Comparison of ENCODE assay signal across 9 mouse cellular contexts in the genomic region with DNA sequence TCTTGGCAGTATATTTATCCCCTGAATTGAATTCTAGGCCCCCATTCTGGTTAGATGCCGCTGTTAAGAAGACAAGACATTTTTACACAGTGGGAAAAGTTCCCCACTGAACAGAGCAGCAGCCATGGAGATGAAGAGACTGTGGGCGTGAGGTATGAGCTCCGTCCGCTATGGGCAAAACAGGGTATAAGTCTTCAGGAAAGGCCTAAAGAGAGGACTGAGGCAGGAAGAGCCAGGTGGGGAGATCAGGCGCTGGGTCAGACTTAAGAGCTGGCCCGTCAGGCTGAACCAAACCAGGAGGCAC.
DNase-seq lines count a peak whose midpoint lies in the region; ATAC-seq lines count a peak whose summit lies in the region.
"Had no signal": no experiment of that assay in that cellular context is flagged by ENCODE, and none has a peak within 500 bp of the region (broad histone marks: within the 10 kb centered on the region; RNA-seq: fewer than 3 reads in every experiment).

No protein-coding gene starts in this region.

- no peak overlapping the region for H3K4me2 ChIP-seq in neural tube, embryonic 11.5 days (ENCODE audit: low read depth)
- no peak overlapping the region for H3K4me2 ChIP-seq in midbrain, embryonic 14.5 days (ENCODE audit: low read length)
- no peak overlapping the region for H3K4me2 ChIP-seq in heart, embryonic 12.5 days

- ATAC-seq in neural tube, embryonic 11.5 days (ENCODE audit: insufficient read depth, low FRiP score, low TSS enrichment), result peak; percentile 22
- ATAC-seq in midbrain, embryonic 14.5 days (ENCODE audit: low FRiP score, low TSS enrichment), result peak; percentile 35
- ATAC-seq in heart, embryonic 12.5 days (ENCODE audit: insufficient number of reproducible peaks, low FRiP score), result no peak

- WGBS in neural tube, embryonic 11.5 days, result 69% methylated on average over 6 of the region's 6 CpGs
- whole genome bisulfite sequencing in hindbrain, embryonic 10.5 days, result 55% methylated on average over 6 of the region's 6 CpGs
- 22% methylated on average over 6 of the region's 6 CpGs for WGBS in midbrain, embryonic 14.5 days
- WGBS in heart, embryonic 12.5 days, result 86% methylated on average over 6 of the region's 6 CpGs

- no peak overlapping the region for H3K9ac ChIP-seq in neural tube, embryonic 11.5 days (ENCODE audit: low read length)
- H3K9ac ChIP-seq in midbrain, embryonic 14.5 days (replicated peaks; ENCODE audit: low read length), result no peak overlapping the region
- no peak overlapping the region for H3K9ac ChIP-seq in heart, embryonic 12.5 days

- H3K27me3 ChIP-seq in neural tube, embryonic 11.5 days (ENCODE audit: control insufficient read depth, insufficient read depth, low read length), result no peaks in the 10 kb centered on the region
- no peaks in the 10 kb centered on the region for H3K27me3 ChIP-seq in hindbrain, embryonic 10.5 days (ENCODE audit: insufficient read depth, poor library complexity, severe bottlenecking)
- H3K27me3 ChIP-seq in midbrain, embryonic 14.5 days (ENCODE audit: control insufficient read depth, insufficient read depth, low read length), result no peaks in the 10 kb centered on the region
- no peaks in the 10 kb centered on the region for H3K27me3 ChIP-seq in heart, embryonic 12.5 days (replicated peaks)

- no peak overlapping the region for H3K4me3 ChIP-seq in neural tube, embryonic 11.5 days (ENCODE audit: low read depth, low read length)
- no peak overlapping the region for H3K4me3 ChIP-seq in hindbrain, embryonic 10.5 days
- H3K4me3 ChIP-seq in midbrain, embryonic 14.5 days (replicated peaks; ENCODE audit: low read depth, low read length), result no peak overlapping the region
- no peak overlapping the region for H3K4me3 ChIP-seq in heart, embryonic 12.5 days

- H3K4me1 ChIP-seq in neural tube, embryonic 11.5 days (ENCODE audit: control insufficient read depth, insufficient read depth, low read length), result peaks cover 42% of the 10 kb centered on the region
- peaks cover 86% of the 10 kb centered on the region for H3K4me1 ChIP-seq in hindbrain, embryonic 10.5 days (replicated peaks)
- H3K4me1 ChIP-seq in midbrain, embryonic 14.5 days (ENCODE audit: control insufficient read depth, insufficient read depth, low read length), result peaks cover 17% of the 10 kb centered on the region
- H3K4me1 ChIP-seq in heart, embryonic 12.5 days (replicated peaks), result peaks cover 44% of the 10 kb centered on the region

- peaks cover 2% of the 10 kb centered on the region for H3K36me3 ChIP-seq in neural tube, embryonic 11.5 days (ENCODE audit: control insufficient read depth, insufficient read depth, low read length)
- H3K36me3 ChIP-seq in hindbrain, embryonic 10.5 days, result peaks cover 33% of the 10 kb centered on the region
- H3K36me3 ChIP-seq in midbrain, embryonic 14.5 days (ENCODE audit: control insufficient read depth, insufficient read depth, low read length), result no peaks in the 10 kb centered on the region
- H3K36me3 ChIP-seq in heart, embryonic 12.5 days, result peaks cover 14% of the 10 kb centered on the region

- H3K27ac ChIP-seq in neural tube, embryonic 11.5 days (ENCODE audit: low read depth, low read length), result peak overlapping the region; percentile 75
- H3K27ac ChIP-seq in hindbrain, embryonic 10.5 days, result peak overlapping the region; percentile 85
- peak overlapping the region; percentile 75 for H3K27ac ChIP-seq in midbrain, embryonic 14.5 days (replicated peaks; ENCODE audit: low read depth, low read length)
- H3K27ac ChIP-seq in heart, embryonic 12.5 days (ENCODE audit: poor library complexity, severe bottlenecking), result no peak overlapping the region

- H3K9me3 ChIP-seq in neural tube, embryonic 11.5 days (ENCODE audit: control insufficient read depth, low read length), result no peaks in the 10 kb centered on the region
- H3K9me3 ChIP-seq in hindbrain, embryonic 10.5 days, result no peaks in the 10 kb centered on the region
- no peaks in the 10 kb centered on the region for H3K9me3 ChIP-seq in midbrain, embryonic 14.5 days (ENCODE audit: control insufficient read depth, low read length)
- no peaks in the 10 kb centered on the region for H3K9me3 ChIP-seq in heart, embryonic 12.5 days (replicated peaks)

- no peak for DNase-seq in neural tube, embryonic 11.5 days (ENCODE audit: low spot score)
- no peak for DNase-seq in neural tube, embryonic 10.5 days (ENCODE audit: extremely low spot score, low spot score)
- peak; percentile 21 for DNase-seq in hindbrain, embryonic 10.5 days (ENCODE audit: low spot score)
- no peak for DNase-seq in midbrain, embryonic 14.5 days
- no peak for DNase-seq in thymus, postnatal 4 days
- DNase-seq in spleen, postnatal 10 days (ENCODE audit: low spot score in 2 of 2), result no peak
- DNase-seq: heart, adult 18-20 months; thymus, postnatal 36 days had no signal
